In genomic region chr17:70974065-70974464, GRCm38 (mm10) we compare ENCODE assay signal across 8 mouse cellular contexts. TPM values are rescaled to one million over a fixed set of nuclear protein-coding genes. Genes with fewer than 3 reads are reported as not detected.
DNase-seq lines count a peak whose midpoint lies in the region; ATAC-seq lines count a peak whose summit lies in the region.
"Not testable (repeated sequence)": the region's sequence is repeated elsewhere in the genome, so short reads cannot be mapped to it uniquely, and the experiment has no call there.

No protein-coding gene starts in this region.

- peak; percentile 57 for DNase-seq in 416B (ENCODE audit: low read depth)
- peak; percentile 68 for DNase-seq in T-cell, adult 2 months (ENCODE audit: low spot score)
- DNase-seq in splenic B cell, adult 2 months (ENCODE audit: low read depth, low spot score): peak; percentile 76
- DNase-seq in thymus, postnatal 25 days: peak; percentile 38

- ATAC-seq in CD4-positive, CD25-positive, alpha-beta regulatory T cell, adult 4 months: peak; percentile 46
- peak; percentile 93 for ATAC-seq in granulocyte monocyte progenitor cell, adult 5-6 weeks (replicated peaks; ENCODE audit: poor library complexity, severe bottlenecking)
- ATAC-seq in inflammation-experienced regulatory T-cells, adult 6 months: peak; percentile 51
- ATAC-seq in monocyte, adult 5-6 weeks (replicated peaks; ENCODE audit: insufficient number of reproducible peaks, low FRiP score, low TSS enrichment, poor library complexity, severe bottlenecking): peak; percentile 85

- not testable (repeated sequence) for H3K36me3 ChIP-seq in splenic B cell, adult 2 months (ENCODE audit: control insufficient read depth, insufficient read depth, low read length, poor library complexity, severe bottlenecking)

- H3K27me3 ChIP-seq in splenic B cell, adult 2 months (ENCODE audit: control insufficient read depth, insufficient read depth, low read length, poor library complexity, severe bottlenecking): not testable (repeated sequence)

RNA-seq across cellular contexts. Expression of gene Myom1, which starts 28.4 kb away (rescaled TPM):
- polyA plus RNA-seq in CD4-positive, CD25-positive, alpha-beta regulatory T cell, adult 4 months (2017; shearing (Covaris generic)): 1 to 10 TPM in 1 of 2 experiments, under 1 TPM in 1; 0.28 to 1.6 TPM
- 1.2 TPM in 1 of 2 replicates, not detected in the other for total RNA-seq in granulocyte monocyte progenitor cell, adult 5-6 weeks (2014; fragmentation: Nextera tagmentation)
- total RNA-seq in granulocyte monocyte progenitor cell, adult 5-6 weeks (2017): 0.05 and 1.2 TPM in 2 replicates
- polyA plus RNA-seq in inflammation-experienced regulatory T-cells, adult 6 months (2017; shearing (Covaris generic)): under 1 TPM in 1 of 3 experiments, not detected in 2; 0.34 TPM
- total RNA-seq in monocyte, adult 5-6 weeks (2017): 3.4 to 10.7 TPM (median 5.0 TPM) in 3 replicates

RNA-seq across cellular contexts. Expression of gene Myl12a, which starts 28.6 kb away (rescaled TPM):
- polyA plus RNA-seq in CD4-positive, CD25-positive, alpha-beta regulatory T cell, adult 4 months (2017; shearing (Covaris generic)): 100 to 1,000 TPM; 601 to 659 TPM
- 226 and 321 TPM in 2 replicates for total RNA-seq in granulocyte monocyte progenitor cell, adult 5-6 weeks (2014; fragmentation: Nextera tagmentation)
- 159 and 194 TPM in 2 replicates for total RNA-seq in granulocyte monocyte progenitor cell, adult 5-6 weeks (2017)
- 100 to 1,000 TPM; 630 to 948 (median 795) TPM for polyA plus RNA-seq in inflammation-experienced regulatory T-cells, adult 6 months (2017; shearing (Covaris generic))
- total RNA-seq in monocyte, adult 5-6 weeks (2017): 295 to 317 TPM (median 304 TPM) in 3 replicates

Comparison
In these comparisons a context has a peak if more than half of its experiments do, and no peak if none do; other contexts are left out.
1. Peak in every context shown above with its lines: DNase-seq and ATAC-seq.